Mouse (Mus musculus): ENCODE data around the gene Gm8857. TPM values are rescaled to one million over a fixed set of nuclear protein-coding genes. Genes with fewer than 3 reads are reported as not detected.

Gm8857 gene
- polyA plus RNA-seq (2012; rRNA removed) = not detected in 2 replicates

GRCm38 (mm10) chr5:10947505-10947904 is at the start of gene Gm8857, which contains the start of gene Gm8871:
Gene Gm8857 (plus strand): TSS chr5:10947807.
Gene Gm8871 (plus strand): TSS chr5:10947805.

Other genes starting within 250 kb of the Gm8857 start
- gene Gm8871, start within 50 bp of the Gm8857 start, polyA plus RNA-seq (2012; rRNA removed) = not detected in 2 replicates
- gene Gm8879, start 179.8 kb downstream of the Gm8857 start, polyA plus RNA-seq (2012; rRNA removed) = not detected in 2 replicates
- gene Gm5861, start 235.3 kb downstream of the Gm8857 start, polyA plus RNA-seq (2012; rRNA removed) = not detected in 2 replicates